Mouse (Mus musculus): ENCODE data around the gene Atrip. TPM values are rescaled to one million over a fixed set of nuclear protein-coding genes. Genes with fewer than 3 reads are reported as not detected.

Atrip gene
- polyA plus RNA-seq, 1 experiment from 2014 or later: 18.6 TPM

GRCm38 (mm10) chr9:109103250-109103649 is 29.3 kb upstream of the Atrip start:
- H3K4me1 ChIP-seq (ENCODE audit: control insufficient read depth, insufficient read depth, low read length): peaks cover 26% of the 10 kb centered on the region
- H3K9me3 ChIP-seq (replicated peaks; ENCODE audit: control insufficient read depth, low read length): no peaks in the 10 kb centered on the region
- ATAC-seq (replicated peaks; ENCODE audit: insufficient number of reproducible peaks, low FRiP score, low TSS enrichment): no peak
- no peak overlapping the region for H3K4me3 ChIP-seq (ENCODE audit: low read depth, low read length)
- H3K27ac ChIP-seq (ENCODE audit: low read depth, low read length): no peak overlapping the region
- H3K4me2 ChIP-seq: no peak overlapping the region
- peaks cover 19% of the 10 kb centered on the region for H3K36me3 ChIP-seq (ENCODE audit: control insufficient read depth, insufficient read depth, low read length)
- H3K27me3 ChIP-seq (ENCODE audit: control insufficient read depth, insufficient read depth, low read length): no peaks in the 10 kb centered on the region
- WGBS (ENCODE audit: insufficient replicate concordance): 65% methylated on average over 7 of the region's 7 CpGs
- H3K9ac ChIP-seq (ENCODE audit: low read depth, low read length): no peak overlapping the region

- Histone ChIP-seq H3K36me3 (ENCODE audit: control insufficient read depth, insufficient read depth, low read length) (peaks cover 19% of the 10 kb centered on the region), H3K4me2 (no peak overlapping the region), H3K9ac (ENCODE audit: low read depth, low read length) (no peak overlapping the region), H3K27me3 (ENCODE audit: control insufficient read depth, insufficient read depth, low read length) (no peaks in the 10 kb centered on the region), H3K9me3 (replicated peaks; ENCODE audit: control insufficient read depth, low read length) (no peaks in the 10 kb centered on the region), H3K4me3 (ENCODE audit: low read depth, low read length) (no peak overlapping the region), H3K4me1 (ENCODE audit: control insufficient read depth, insufficient read depth, low read length) (peaks cover 33% of the 10 kb centered on the region), H3K27ac (ENCODE audit: low read depth, low read length) (no peak overlapping the region)
- WGBS (ENCODE audit: insufficient replicate concordance): 84% methylated on average over 3 of the region's 3 CpGs
- ATAC-seq (replicated peaks; ENCODE audit: insufficient number of reproducible peaks, low FRiP score, low TSS enrichment): no peak
Measured at GRCm38 (mm10) chr9:109102541-109102940, 28.6 kb upstream of the Atrip start.

- Histone ChIP-seq H3K4me1 (ENCODE audit: control insufficient read depth, insufficient read depth, low read length) (peaks cover 39% of the 10 kb centered on the region), H3K27ac (ENCODE audit: low read depth, low read length) (no peak overlapping the region), H3K27me3 (ENCODE audit: control insufficient read depth, insufficient read depth, low read length) (no peaks in the 10 kb centered on the region), H3K9ac (ENCODE audit: low read depth, low read length) (no peak overlapping the region), H3K9me3 (replicated peaks; ENCODE audit: control insufficient read depth, low read length) (no peaks in the 10 kb centered on the region), H3K4me2 (no peak overlapping the region), H3K4me3 (ENCODE audit: low read depth, low read length) (no peak overlapping the region), H3K36me3 (ENCODE audit: control insufficient read depth, insufficient read depth, low read length) (peaks cover 19% of the 10 kb centered on the region)
- ATAC-seq (replicated peaks; ENCODE audit: insufficient number of reproducible peaks, low FRiP score, low TSS enrichment): no peak
- 79% methylated on average over 5 of the region's 5 CpGs for WGBS (ENCODE audit: insufficient replicate concordance)
Measured at GRCm38 (mm10) chr9:109101933-109102445, 28.1 kb upstream of the Atrip start.

GRCm38 (mm10) chr9:109100307-109100928 is 26.5 kb upstream of the Atrip start:
- no peak overlapping the region for H3K9ac ChIP-seq (ENCODE audit: low read depth, low read length)
- ATAC-seq (replicated peaks; ENCODE audit: insufficient number of reproducible peaks, low FRiP score, low TSS enrichment): no peak
- no peaks in the 10 kb centered on the region for H3K27me3 ChIP-seq (ENCODE audit: control insufficient read depth, insufficient read depth, low read length)
- 83% methylated on average over 20 of the region's 20 CpGs for WGBS (ENCODE audit: insufficient replicate concordance)
- no peak overlapping the region; the same call in 1 of the 2 replicates for H3K27ac ChIP-seq (ENCODE audit: low read depth, low read length)
- H3K4me2 ChIP-seq: no peak overlapping the region
- H3K9me3 ChIP-seq (replicated peaks; ENCODE audit: control insufficient read depth, low read length): no peaks in the 10 kb centered on the region
- peaks cover 48% of the 10 kb centered on the region for H3K4me1 ChIP-seq (ENCODE audit: control insufficient read depth, insufficient read depth, low read length)
- H3K4me3 ChIP-seq (ENCODE audit: low read depth, low read length): no peak overlapping the region
- peaks cover 12% of the 10 kb centered on the region for H3K36me3 ChIP-seq (ENCODE audit: control insufficient read depth, insufficient read depth, low read length)

GRCm38 (mm10) chr9:109098969-109099368 is 25.0 kb upstream of the Atrip start:
- peak; percentile 60 for ATAC-seq (replicated peaks; ENCODE audit: insufficient number of reproducible peaks, low FRiP score, low TSS enrichment)
- Histone ChIP-seq H3K9ac (ENCODE audit: low read depth, low read length) (peak overlapping the region; percentile 43; the same call in 1 of the 2 replicates), H3K36me3 (ENCODE audit: control insufficient read depth, insufficient read depth, low read length) (peaks cover 12% of the 10 kb centered on the region), H3K4me2 (peak overlapping the region; percentile 88), H3K27me3 (ENCODE audit: control insufficient read depth, insufficient read depth, low read length) (no peaks in the 10 kb centered on the region), H3K27ac (ENCODE audit: low read depth, low read length) (peak overlapping the region; percentile 97), H3K4me1 (ENCODE audit: control insufficient read depth, insufficient read depth, low read length) (peaks cover 46% of the 10 kb centered on the region), H3K4me3 (ENCODE audit: low read depth, low read length) (0 out of 2 replicates have a peak overlapping the region, but pooled peaks have one; percentile 25), H3K9me3 (replicated peaks; ENCODE audit: control insufficient read depth, low read length) (no peaks in the 10 kb centered on the region)
- 26% methylated on average over 6 of the region's 6 CpGs for WGBS (ENCODE audit: insufficient replicate concordance)

GRCm38 (mm10) chr9:109098366-109098765 is 24.4 kb upstream of the Atrip start:
- peaks cover 12% of the 10 kb centered on the region for H3K36me3 ChIP-seq (ENCODE audit: control insufficient read depth, insufficient read depth, low read length)

GRCm38 (mm10) chr9:109097831-109098230 is 23.9 kb upstream of the Atrip start:
- Histone ChIP-seq H3K27me3 (ENCODE audit: control insufficient read depth, insufficient read depth, low read length) (no peaks in the 10 kb centered on the region), H3K27ac (ENCODE audit: low read depth, low read length) (peak overlapping the region; percentile 97), H3K4me3 (ENCODE audit: low read depth, low read length) (no peak overlapping the region), H3K4me1 (ENCODE audit: control insufficient read depth, insufficient read depth, low read length) (peaks cover 50% of the 10 kb centered on the region), H3K4me2 (peak overlapping the region; percentile 88), H3K9me3 (replicated peaks; ENCODE audit: control insufficient read depth, low read length) (no peaks in the 10 kb centered on the region), H3K9ac (ENCODE audit: low read depth, low read length) (peak overlapping the region; percentile 93), H3K36me3 (ENCODE audit: control insufficient read depth, insufficient read depth, low read length) (peaks cover 8% of the 10 kb centered on the region)
- 61% methylated on average over 5 of the region's 5 CpGs for whole genome bisulfite sequencing (ENCODE audit: insufficient replicate concordance)
- no peak for ATAC-seq (replicated peaks; ENCODE audit: insufficient number of reproducible peaks, low FRiP score, low TSS enrichment)

More at GRCm38 (mm10) chr9:109098366-109098765, 24.4 kb upstream of the Atrip start:
- no peaks in the 10 kb centered on the region for H3K9me3 ChIP-seq (replicated peaks; ENCODE audit: control insufficient read depth, low read length)
- H3K4me3 ChIP-seq (ENCODE audit: low read depth, low read length): no peak overlapping the region
- H3K4me1 ChIP-seq (ENCODE audit: control insufficient read depth, insufficient read depth, low read length): peaks cover 50% of the 10 kb centered on the region
- no peaks in the 10 kb centered on the region for H3K27me3 ChIP-seq (ENCODE audit: control insufficient read depth, insufficient read depth, low read length)
- no peak for ATAC-seq (replicated peaks; ENCODE audit: insufficient number of reproducible peaks, low FRiP score, low TSS enrichment)
- H3K27ac ChIP-seq (ENCODE audit: low read depth, low read length): peak overlapping the region; percentile 97
- H3K4me2 ChIP-seq: peak overlapping the region; percentile 88
- H3K9ac ChIP-seq (ENCODE audit: low read depth, low read length): peak overlapping the region; percentile 93; the same call in 1 of the 2 replicates
- 80% methylated on average over 8 of the region's 8 CpGs for WGBS (ENCODE audit: insufficient replicate concordance)

GRCm38 (mm10) chr9:109097291-109097690 is 23.4 kb upstream of the Atrip start:
- ATAC-seq (replicated peaks; ENCODE audit: insufficient number of reproducible peaks, low FRiP score, low TSS enrichment): no peak
- peak overlapping the region; percentile 88 for H3K4me2 ChIP-seq
- peak overlapping the region; percentile 72; the same call in 1 of the 2 replicates for H3K4me3 ChIP-seq (ENCODE audit: low read depth, low read length)
- peak overlapping the region; percentile 97 for H3K27ac ChIP-seq (ENCODE audit: low read depth, low read length)
- peaks cover 50% of the 10 kb centered on the region for H3K4me1 ChIP-seq (ENCODE audit: control insufficient read depth, insufficient read depth, low read length)
- H3K9me3 ChIP-seq (replicated peaks; ENCODE audit: control insufficient read depth, low read length): no peaks in the 10 kb centered on the region
- peak overlapping the region; percentile 93 for H3K9ac ChIP-seq (ENCODE audit: low read depth, low read length)
- WGBS (ENCODE audit: insufficient replicate concordance): 39% methylated on average over 6 of the region's 6 CpGs
- H3K27me3 ChIP-seq (ENCODE audit: control insufficient read depth, insufficient read depth, low read length): no peaks in the 10 kb centered on the region
- peaks cover 6% of the 10 kb centered on the region for H3K36me3 ChIP-seq (ENCODE audit: control insufficient read depth, insufficient read depth, low read length)

GRCm38 (mm10) chr9:109096856-109097255 is 22.9 kb upstream of the Atrip start:
- Histone ChIP-seq H3K27me3 (ENCODE audit: control insufficient read depth, insufficient read depth, low read length) (no peaks in the 10 kb centered on the region), H3K4me3 (ENCODE audit: low read depth, low read length) (peak overlapping the region; percentile 72), H3K4me1 (ENCODE audit: control insufficient read depth, insufficient read depth, low read length) (peaks cover 50% of the 10 kb centered on the region), H3K9ac (ENCODE audit: low read depth, low read length) (peak overlapping the region; percentile 93), H3K9me3 (replicated peaks; ENCODE audit: control insufficient read depth, low read length) (no peaks in the 10 kb centered on the region), H3K4me2 (peak overlapping the region; percentile 88), H3K36me3 (ENCODE audit: control insufficient read depth, insufficient read depth, low read length) (peaks cover 5% of the 10 kb centered on the region), H3K27ac (ENCODE audit: low read depth, low read length) (peak overlapping the region; percentile 97)
- WGBS (ENCODE audit: insufficient replicate concordance): 33% methylated on average over 6 of the region's 6 CpGs
- ATAC-seq (replicated peaks; ENCODE audit: insufficient number of reproducible peaks, low FRiP score, low TSS enrichment): no peak

Measured in heart, embryonic 11.5 days (tissue).